Mouse (Mus musculus) neutrophil, adult 83 days (primary cell): ENCODE results near the gene Olfr1148. TPM values are rescaled to one million over a fixed set of nuclear protein-coding genes. Genes with fewer than 3 reads are reported as not detected.

Experiments used
- total RNA-seq, 2 experiments: library from RNA; stranded (reverse); gene quantifications; one replicate each; pipeline ENCODE4 v1.2.4; 2023

Olfr1148 gene
- not detected for total RNA-seq

GRCm38 (mm10) chr2:87830233-87830632 lies at the start of gene Olfr1148:
TSS of gene Olfr1148 (plus strand) at chr2:87830533.

GRCm38 (mm10) chr2:87800292-87800691 lies 30.0 kb upstream of the Olfr1148 start, which contains the start of gene Olfr1143:
TSS of gene Olfr1143 (plus strand) at chr2:87800592.

GRCm38 (mm10) chr2:87809522-87809921 lies 20.8 kb upstream of the Olfr1148 start, which contains the start of gene Olfr1145:
TSS of gene Olfr1145 (plus strand) at chr2:87809822.

GRCm38 (mm10) chr2:87843693-87844092 lies 13.4 kb downstream of the Olfr1148 start, which contains the start of gene Olfr1150-ps1:
TSS of gene Olfr1150-ps1 (plus strand) at chr2:87843993.

GRCm38 (mm10) chr2:87855562-87855961 lies 25.2 kb downstream of the Olfr1148 start, which contains the start of gene Olfr1151:
TSS of gene Olfr1151 (plus strand) at chr2:87855862.

GRCm38 (mm10) chr2:87866192-87866591 lies 35.9 kb downstream of the Olfr1148 start, which contains the start of gene Olfr1152:
TSS of gene Olfr1152 (plus strand) at chr2:87866492.

Other genes with a start within 250 kb of the Olfr1148 start
- gene Olfr1130, start 224.3 kb upstream of the Olfr1148 start, total RNA-seq, result not detected
- gene Olfr1131, start 203.4 kb upstream of the Olfr1148 start, total RNA-seq, result not detected
- not detected for gene Olfr1132, start 193.0 kb upstream of the Olfr1148 start, total RNA-seq
- not detected for gene Olfr1133, start 183.2 kb upstream of the Olfr1148 start, total RNA-seq
- not detected for gene Olfr1134, start 172.1 kb upstream of the Olfr1148 start, total RNA-seq
- not detected for gene Olfr1135, start 156.9 kb upstream of the Olfr1148 start, total RNA-seq
- gene Olfr1136, start 136.6 kb upstream of the Olfr1148 start, total RNA-seq, result not detected
- gene Olfr1137, start 117.4 kb upstream of the Olfr1148 start, total RNA-seq, result not detected
- gene Olfr1138, start 90.6 kb upstream of the Olfr1148 start, total RNA-seq, result not detected
- gene Olfr1140, start 86.8 kb upstream of the Olfr1148 start, total RNA-seq, result not detected
- not detected for gene Olfr1141, start 76.5 kb upstream of the Olfr1148 start, total RNA-seq
- not detected for gene Olfr152, start 51.0 kb upstream of the Olfr1148 start, total RNA-seq
- gene Olfr1143, start 29.9 kb upstream of the Olfr1148 start, total RNA-seq, result not detected
- not detected for gene Olfr1145, start 20.7 kb upstream of the Olfr1148 start, total RNA-seq
- not detected for gene Olfr1150-ps1, start 13.5 kb downstream of the Olfr1148 start, total RNA-seq
- gene Olfr1151, start 25.3 kb downstream of the Olfr1148 start, total RNA-seq, result not detected
- not detected for gene Olfr1152, start 36.0 kb downstream of the Olfr1148 start, total RNA-seq
- gene Olfr1153, start 64.4 kb downstream of the Olfr1148 start, total RNA-seq, result not detected
- gene Olfr1154, start 74.6 kb downstream of the Olfr1148 start, total RNA-seq, result not detected
- not detected for gene Olfr1155, start 114.6 kb downstream of the Olfr1148 start, total RNA-seq
- gene Olfr1156, start 122.6 kb downstream of the Olfr1148 start, total RNA-seq, result not detected
- not detected for gene Olfr1157, start 137.8 kb downstream of the Olfr1148 start, total RNA-seq
- not detected for gene Olfr74, start 144.1 kb downstream of the Olfr1148 start, total RNA-seq
- not detected for gene Olfr1158, start 159.6 kb downstream of the Olfr1148 start, total RNA-seq
- not detected for gene Olfr1160, start 177.7 kb downstream of the Olfr1148 start, total RNA-seq
- not detected for gene Olfr1161, start 192.2 kb downstream of the Olfr1148 start, total RNA-seq
- gene Olfr73, start 207.2 kb downstream of the Olfr1148 start, total RNA-seq, result not detected
- not detected for gene Olfr1162, start 220.6 kb downstream of the Olfr1148 start, total RNA-seq
- not detected for gene Olfr1163, start 241.3 kb downstream of the Olfr1148 start, total RNA-seq